Mouse (Mus musculus): ENCODE measurements at regions not wholly inside any gene's neighbourhood (a gene's known extent, or its start where the extent isn't known, plus 50 kb on each side); places are given as distances from the start of the nearest gene placed in this dataset.
A peak's percentile ranks its signal among the peaks of the same experiment; 100 is the strongest.
"Not testable (repeated sequence)": the region's sequence is repeated elsewhere in the genome, so short reads cannot be mapped to it uniquely, and the experiment has no call there.

GRCm38 (mm10) chr1:4660081-4660480 lies 147.6 kb upstream of the Gm37988 start:
- H3K27ac ChIP-seq (ENCODE audit: low read depth, low read length); H3K4me3 ChIP-seq (ENCODE audit: low read depth, low read length); ATAC-seq (replicated peaks; ENCODE audit: insufficient number of reproducible peaks, low FRiP score, low TSS enrichment); H3K36me3 ChIP-seq (ENCODE audit: control insufficient read depth, insufficient read depth, low read length); H3K9ac ChIP-seq (ENCODE audit: low read depth, low read length); H3K4me1 ChIP-seq (ENCODE audit: control insufficient read depth, insufficient read depth, low read length); H3K9me3 ChIP-seq (replicated peaks; ENCODE audit: control insufficient read depth, low read length); H3K4me2 ChIP-seq; H3K27me3 ChIP-seq (ENCODE audit: control insufficient read depth, insufficient read depth, low read length): not testable (repeated sequence)
- WGBS (ENCODE audit: insufficient replicate concordance) = 78% methylated on average over 7 of the region's 7 CpGs

- not testable (repeated sequence) for H3K36me3 ChIP-seq (ENCODE audit: control insufficient read depth, insufficient read depth, low read length); H3K9me3 ChIP-seq (replicated peaks; ENCODE audit: control insufficient read depth, low read length); H3K9ac ChIP-seq (ENCODE audit: low read depth, low read length); H3K4me2 ChIP-seq; H3K27me3 ChIP-seq (ENCODE audit: control insufficient read depth, insufficient read depth, low read length); H3K4me3 ChIP-seq (ENCODE audit: low read depth, low read length); ATAC-seq (replicated peaks; ENCODE audit: insufficient number of reproducible peaks, low FRiP score, low TSS enrichment); H3K27ac ChIP-seq (ENCODE audit: low read depth, low read length); H3K4me1 ChIP-seq (ENCODE audit: control insufficient read depth, insufficient read depth, low read length)
- 79% methylated on average over 5 of the region's 5 CpGs for WGBS (ENCODE audit: insufficient replicate concordance)
These were observed 147.1 kb upstream of the Gm37988 start for GRCm38 (mm10) chr1:4660616-4661015.

- WGBS (ENCODE audit: insufficient replicate concordance) = 87% methylated on average over 1 of the region's 1 CpGs
- H3K4me1 ChIP-seq (ENCODE audit: control insufficient read depth, insufficient read depth, low read length) = no peaks in the 10 kb centered on the region
- no peaks in the 10 kb centered on the region for H3K9me3 ChIP-seq (replicated peaks; ENCODE audit: control insufficient read depth, low read length)
- no peak for ATAC-seq (replicated peaks; ENCODE audit: insufficient number of reproducible peaks, low FRiP score, low TSS enrichment)
- no peak overlapping the region for H3K4me2 ChIP-seq
- H3K4me3 ChIP-seq (ENCODE audit: low read depth, low read length) = no peak overlapping the region
- H3K27me3 ChIP-seq (ENCODE audit: control insufficient read depth, insufficient read depth, low read length) = no peaks in the 10 kb centered on the region
- no peak overlapping the region for H3K9ac ChIP-seq (ENCODE audit: low read depth, low read length)
- H3K27ac ChIP-seq (ENCODE audit: low read depth, low read length) = no peak overlapping the region
- no peaks in the 10 kb centered on the region for H3K36me3 ChIP-seq (ENCODE audit: control insufficient read depth, insufficient read depth, low read length)
These were observed 145.9 kb upstream of the Gm37988 start for GRCm38 (mm10) chr1:4661761-4662160.

DNA sequence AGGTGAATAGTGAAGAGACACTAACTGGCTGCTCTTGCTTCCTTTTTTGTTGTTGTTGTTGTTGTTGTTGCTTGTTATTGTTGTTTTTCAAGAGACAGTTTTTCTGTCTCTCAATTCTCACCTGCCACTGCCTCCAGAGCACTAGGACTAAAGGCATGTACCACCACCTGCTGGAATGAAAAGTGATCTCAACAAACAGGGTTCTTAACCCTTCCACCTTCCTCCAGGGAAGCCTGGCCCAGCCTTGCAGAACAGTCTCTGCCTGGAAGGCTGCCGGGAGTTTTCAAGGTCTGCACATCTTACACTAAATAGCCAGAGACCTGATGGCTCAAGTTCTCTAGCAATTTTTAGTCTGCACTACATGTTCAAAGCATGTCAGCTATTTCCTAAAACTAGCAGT lies 138.0 kb upstream of the Gm37988 start:
- WGBS (ENCODE audit: insufficient replicate concordance) = 59% methylated on average over 1 of the region's 1 CpGs
- Histone ChIP-seq H3K27me3 (ENCODE audit: control insufficient read depth, insufficient read depth, low read length) (no peaks in the 10 kb centered on the region), H3K4me2 (no peak overlapping the region), H3K36me3 (ENCODE audit: control insufficient read depth, insufficient read depth, low read length) (no peaks in the 10 kb centered on the region), H3K4me3 (ENCODE audit: low read depth, low read length) (no peak overlapping the region), H3K9ac (ENCODE audit: low read depth, low read length) (no peak overlapping the region), H3K9me3 (replicated peaks; ENCODE audit: control insufficient read depth, low read length) (no peaks in the 10 kb centered on the region), H3K27ac (ENCODE audit: low read depth, low read length) (no peak overlapping the region), H3K4me1 (ENCODE audit: control insufficient read depth, insufficient read depth, low read length) (no peaks in the 10 kb centered on the region)
- no peak for ATAC-seq (replicated peaks; ENCODE audit: insufficient number of reproducible peaks, low FRiP score, low TSS enrichment)

DNA sequence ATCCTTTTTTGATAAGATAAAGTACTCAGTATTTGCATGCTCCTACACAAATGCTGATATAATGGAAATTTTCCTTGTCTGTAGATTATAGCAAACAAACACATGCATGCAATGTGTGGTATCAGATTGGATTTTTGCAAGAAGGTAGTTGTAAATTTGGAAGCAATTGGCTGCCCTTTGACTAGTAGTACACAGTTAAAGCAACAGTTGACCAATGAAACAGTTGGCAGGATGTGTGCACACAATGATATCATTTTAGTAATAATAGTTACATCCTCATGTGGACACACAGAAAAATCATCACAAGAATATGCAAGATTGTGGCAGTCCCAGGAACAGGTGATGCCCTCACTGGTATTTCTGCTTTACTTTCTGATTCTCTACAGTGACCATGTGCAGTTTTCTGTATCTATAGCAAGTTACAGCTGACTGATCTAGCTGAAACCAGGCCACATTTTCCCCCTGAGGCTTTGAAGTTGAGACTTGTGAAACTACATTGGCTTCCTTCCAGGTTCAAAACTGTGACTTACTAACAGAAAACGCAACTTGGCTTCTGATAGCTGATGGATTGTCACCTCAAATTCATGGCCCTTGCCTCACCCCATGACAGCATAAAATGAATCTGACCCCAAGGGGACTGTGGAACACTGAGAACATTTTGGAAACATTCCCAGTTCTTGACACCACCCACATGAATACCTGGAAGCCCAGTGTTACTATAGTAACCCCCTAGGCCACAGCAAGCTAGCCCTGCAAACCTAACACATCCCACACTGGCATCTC lies 136.3 kb upstream of the Gm37988 start:
- no peaks in the 10 kb centered on the region for H3K9me3 ChIP-seq (replicated peaks; ENCODE audit: control insufficient read depth, low read length)
- H3K4me1 ChIP-seq (ENCODE audit: control insufficient read depth, insufficient read depth, low read length) = no peaks in the 10 kb centered on the region
- no peaks in the 10 kb centered on the region for H3K36me3 ChIP-seq (ENCODE audit: control insufficient read depth, insufficient read depth, low read length)
- H3K27me3 ChIP-seq (ENCODE audit: control insufficient read depth, insufficient read depth, low read length) = no peaks in the 10 kb centered on the region
- H3K27ac ChIP-seq (ENCODE audit: low read depth, low read length) = no peak overlapping the region
- no peak overlapping the region for H3K4me3 ChIP-seq (ENCODE audit: low read depth, low read length)
- H3K9ac ChIP-seq (ENCODE audit: low read depth, low read length) = no peak overlapping the region
- H3K4me2 ChIP-seq = no peak overlapping the region
- no peak for ATAC-seq (replicated peaks; ENCODE audit: insufficient number of reproducible peaks, low FRiP score, low TSS enrichment)
- WGBS (ENCODE audit: insufficient replicate concordance) = 46% methylated on average over 1 of the region's 1 CpGs

GRCm38 (mm10) chr1:4672344-4672743 lies 135.3 kb upstream of the Gm37988 start:
- ATAC-seq (replicated peaks; ENCODE audit: insufficient number of reproducible peaks, low FRiP score, low TSS enrichment) = no peak
- Histone ChIP-seq H3K4me3 (ENCODE audit: low read depth, low read length) (no peak overlapping the region), H3K36me3 (ENCODE audit: control insufficient read depth, insufficient read depth, low read length) (no peaks in the 10 kb centered on the region), H3K27ac (ENCODE audit: low read depth, low read length) (no peak overlapping the region), H3K9me3 (replicated peaks; ENCODE audit: control insufficient read depth, low read length) (no peaks in the 10 kb centered on the region), H3K9ac (ENCODE audit: low read depth, low read length) (no peak overlapping the region), H3K27me3 (ENCODE audit: control insufficient read depth, insufficient read depth, low read length) (no peaks in the 10 kb centered on the region), H3K4me2 (no peak overlapping the region), H3K4me1 (ENCODE audit: control insufficient read depth, insufficient read depth, low read length) (no peaks in the 10 kb centered on the region)
- 53% methylated on average over 4 of the region's 4 CpGs for WGBS (ENCODE audit: insufficient replicate concordance)

GRCm38 (mm10) chr1:4687605-4688004 lies 120.1 kb upstream of the Gm37988 start:
- no peak for ATAC-seq (replicated peaks; ENCODE audit: insufficient number of reproducible peaks, low FRiP score, low TSS enrichment)
- Histone ChIP-seq H3K4me3 (ENCODE audit: low read depth, low read length) (no peak overlapping the region), H3K27me3 (ENCODE audit: control insufficient read depth, insufficient read depth, low read length) (no peaks in the 10 kb centered on the region), H3K4me2 (no peak overlapping the region), H3K4me1 (ENCODE audit: control insufficient read depth, insufficient read depth, low read length) (no peaks in the 10 kb centered on the region), H3K9ac (ENCODE audit: low read depth, low read length) (no peak overlapping the region), H3K27ac (ENCODE audit: low read depth, low read length) (no peak overlapping the region), H3K9me3 (replicated peaks; ENCODE audit: control insufficient read depth, low read length) (no peaks in the 10 kb centered on the region), H3K36me3 (ENCODE audit: control insufficient read depth, insufficient read depth, low read length) (no peaks in the 10 kb centered on the region)
- 92% methylated on average over 9 of the region's 9 CpGs for WGBS (ENCODE audit: insufficient replicate concordance)

- WGBS (ENCODE audit: insufficient replicate concordance) = 11% methylated on average over 26 of the region's 26 CpGs
- no peak for ATAC-seq (replicated peaks; ENCODE audit: insufficient number of reproducible peaks, low FRiP score, low TSS enrichment)
- H3K9ac ChIP-seq (ENCODE audit: low read depth, low read length) = no peak overlapping the region
- H3K4me1 ChIP-seq (ENCODE audit: control insufficient read depth, insufficient read depth, low read length) = no peaks in the 10 kb centered on the region
- no peaks in the 10 kb centered on the region for H3K36me3 ChIP-seq (ENCODE audit: control insufficient read depth, insufficient read depth, low read length)
- H3K9me3 ChIP-seq (replicated peaks; ENCODE audit: control insufficient read depth, low read length) = no peaks in the 10 kb centered on the region
- peak overlapping the region; percentile 57 for H3K4me2 ChIP-seq
- H3K27me3 ChIP-seq (ENCODE audit: control insufficient read depth, insufficient read depth, low read length) = no peaks in the 10 kb centered on the region
- no peak overlapping the region for H3K27ac ChIP-seq (ENCODE audit: low read depth, low read length)
- H3K4me3 ChIP-seq (ENCODE audit: low read depth, low read length) = peak overlapping the region; percentile 18; the same call in 1 of the 2 replicates
These were observed 118.6 kb upstream of the Gm37988 start for GRCm38 (mm10) chr1:4689096-4689495.

DNA sequence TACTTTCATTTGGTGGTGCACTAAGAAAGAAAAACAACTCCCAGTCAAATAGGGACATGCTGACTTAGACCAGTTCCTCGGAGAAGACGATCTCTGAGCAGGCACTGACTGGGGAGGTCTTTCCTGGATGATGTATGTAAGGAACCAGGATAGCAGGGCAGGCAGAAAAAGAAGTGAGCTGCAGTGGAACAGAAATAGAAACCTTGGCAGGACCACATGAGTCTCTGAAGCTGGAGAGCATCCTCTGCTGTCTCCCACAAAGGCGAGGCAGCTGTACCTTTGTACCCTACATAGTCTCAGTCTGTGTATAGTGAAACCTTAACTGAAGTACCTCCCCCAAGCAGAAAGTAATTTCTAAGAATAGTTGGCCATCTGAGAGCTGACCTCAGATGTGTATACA lies 104.4 kb upstream of the Gm37988 start:
- Histone ChIP-seq H3K36me3 (ENCODE audit: control insufficient read depth, insufficient read depth, low read length) (no peaks in the 10 kb centered on the region), H3K4me1 (ENCODE audit: control insufficient read depth, insufficient read depth, low read length) (no peaks in the 10 kb centered on the region), H3K9ac (ENCODE audit: low read depth, low read length) (no peak overlapping the region), H3K4me3 (ENCODE audit: low read depth, low read length) (no peak overlapping the region), H3K9me3 (replicated peaks; ENCODE audit: control insufficient read depth, low read length) (no peaks in the 10 kb centered on the region), H3K4me2 (no peak overlapping the region), H3K27me3 (ENCODE audit: control insufficient read depth, insufficient read depth, low read length) (no peaks in the 10 kb centered on the region), H3K27ac (ENCODE audit: low read depth, low read length) (no peak overlapping the region)
- 72% methylated on average over 3 of the region's 3 CpGs for WGBS (ENCODE audit: insufficient replicate concordance)
- ATAC-seq (replicated peaks; ENCODE audit: insufficient number of reproducible peaks, low FRiP score, low TSS enrichment) = no peak

All from heart, embryonic 11.5 days (tissue).